Mouse (Mus musculus) thymus, postnatal 4 days (tissue): Measurements from ENCODE around the gene Wfdc5.
"Not testable (repeated sequence)": the region's sequence is repeated elsewhere in the genome, so short reads cannot be mapped to it uniquely, and the experiment has no call there.

Experiments used
- DNase-seq: peaks from one replicate; pipeline ENCODE4 v3.0.0; 2021

Gene Wfdc5

DNA sequence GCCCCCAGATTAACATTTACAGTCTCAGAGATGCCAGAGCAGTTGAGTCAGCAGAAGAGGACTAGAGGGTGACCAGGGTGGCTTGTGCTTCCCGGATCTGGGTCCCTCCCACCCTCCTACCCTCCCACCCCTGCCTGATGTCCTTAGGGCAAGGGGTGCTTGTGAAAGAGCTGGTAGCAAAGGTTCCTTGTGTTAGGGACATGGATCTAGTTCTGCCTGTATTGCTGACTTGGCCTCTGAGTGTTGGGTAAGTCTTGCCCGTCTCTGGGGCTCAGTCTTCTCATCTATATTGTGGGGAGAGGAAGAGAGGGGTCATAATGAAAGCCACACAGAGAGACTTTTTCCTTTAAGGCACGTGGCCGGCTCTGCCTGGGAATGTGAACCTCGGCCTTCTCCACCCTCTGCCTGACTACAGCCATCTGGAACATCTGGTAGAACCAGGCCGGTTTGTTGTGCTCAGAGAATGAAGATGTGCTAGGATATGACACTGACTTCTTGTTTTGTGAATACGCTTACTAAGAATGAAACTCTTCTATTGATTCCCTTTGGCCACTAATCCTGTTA lies at the start of gene Wfdc5:
Gene Wfdc5, minus strand, starts transcription at position 51 of the 564 bp plus-strand sequence.
- DNase-seq: no peak

DNA sequence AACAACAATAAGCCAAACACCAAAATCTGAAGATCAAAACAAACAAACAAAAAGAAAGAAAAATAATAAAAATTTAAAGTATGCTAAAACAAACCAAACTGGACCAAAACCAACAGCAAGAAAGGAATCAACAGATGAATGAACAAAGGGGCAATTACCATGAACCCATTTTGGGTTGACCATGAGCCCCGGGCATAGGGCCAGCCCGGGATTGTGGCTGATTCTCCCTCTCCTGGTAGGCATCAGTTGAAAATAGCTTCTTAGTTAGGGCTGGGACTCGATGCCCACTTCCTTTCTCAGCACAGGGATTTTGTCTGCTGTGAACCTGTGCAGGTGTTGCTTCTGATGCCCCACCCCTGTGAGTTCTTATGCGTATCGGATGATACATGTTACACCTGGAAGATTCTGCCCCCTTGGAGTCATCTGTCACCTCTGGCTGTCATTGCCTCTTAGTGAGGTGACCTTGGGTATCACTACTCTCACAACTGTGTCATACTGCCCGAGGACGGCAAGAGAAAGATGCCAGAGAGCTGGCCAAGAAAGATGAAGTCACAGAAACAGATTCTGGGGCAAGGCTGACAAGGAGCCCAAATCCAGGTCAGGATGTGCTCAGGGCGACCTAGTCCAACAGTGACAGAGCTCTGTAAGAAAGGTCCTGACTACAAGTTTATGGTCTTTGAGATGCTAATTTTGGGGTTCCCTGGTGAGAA lies 46.0 kb upstream of the Wfdc5 start:
- DNase-seq: no peak

DNA sequence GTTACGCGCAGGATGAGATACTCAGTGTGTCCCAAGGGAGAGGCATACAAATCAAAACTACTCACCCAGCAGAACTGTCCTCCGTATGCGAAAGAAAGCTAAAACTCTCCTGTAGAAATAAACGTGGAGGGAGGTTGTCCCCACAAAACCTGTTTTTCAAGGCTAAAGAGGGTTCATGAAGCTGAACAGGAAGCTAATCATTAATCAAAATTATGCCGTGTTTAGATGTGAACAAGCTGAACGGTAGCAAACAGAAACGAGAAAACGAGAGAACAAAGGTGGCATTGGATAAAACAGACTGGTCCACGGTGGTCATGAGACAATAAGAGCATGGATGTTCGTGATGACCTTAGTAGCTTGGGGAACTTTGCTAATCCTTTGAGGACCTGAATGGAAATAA lies 39.0 kb upstream of the Wfdc5 start, which contains the start of gene Wfdc15b:
Gene Wfdc15b, minus strand, starts transcription at position 139 of the 400 bp plus-strand sequence.
- no peak for DNase-seq

- no peak for DNase-seq
Observed at GRCm38 (mm10) chr2:164219295-164219694, 36.8 kb upstream of the Wfdc5 start.

- no peak for DNase-seq
Observed at GRCm38 (mm10) chr2:164212711-164213110, 30.2 kb upstream of the Wfdc5 start.

- no peak for DNase-seq
Observed at GRCm38 (mm10) chr2:164210892-164211291, 28.4 kb upstream of the Wfdc5 start.

- no peak for DNase-seq
Observed at GRCm38 (mm10) chr2:164206676-164207075, 24.1 kb upstream of the Wfdc5 start.

DNA sequence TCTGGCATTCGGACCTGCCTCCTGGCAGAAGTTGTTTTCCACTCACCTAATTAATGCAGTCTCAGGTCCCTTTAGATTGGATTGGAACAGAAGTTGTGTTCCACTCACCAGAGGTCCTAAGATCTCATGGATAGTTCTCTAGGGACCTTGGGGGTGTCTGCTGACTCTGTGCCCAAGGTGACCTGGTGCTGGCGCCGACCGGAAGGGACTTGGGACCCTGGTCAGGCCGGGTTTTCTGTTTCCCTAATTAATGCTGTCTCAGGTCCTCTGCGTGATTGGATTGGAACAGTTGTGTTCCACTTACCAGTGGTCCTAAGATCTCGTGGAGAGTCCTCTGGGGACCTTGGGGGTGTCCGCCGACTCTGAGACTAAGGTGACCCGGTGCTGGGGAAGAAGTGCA lies 23.5 kb upstream of the Wfdc5 start:
- DNase-seq: not testable (repeated sequence)

DNA sequence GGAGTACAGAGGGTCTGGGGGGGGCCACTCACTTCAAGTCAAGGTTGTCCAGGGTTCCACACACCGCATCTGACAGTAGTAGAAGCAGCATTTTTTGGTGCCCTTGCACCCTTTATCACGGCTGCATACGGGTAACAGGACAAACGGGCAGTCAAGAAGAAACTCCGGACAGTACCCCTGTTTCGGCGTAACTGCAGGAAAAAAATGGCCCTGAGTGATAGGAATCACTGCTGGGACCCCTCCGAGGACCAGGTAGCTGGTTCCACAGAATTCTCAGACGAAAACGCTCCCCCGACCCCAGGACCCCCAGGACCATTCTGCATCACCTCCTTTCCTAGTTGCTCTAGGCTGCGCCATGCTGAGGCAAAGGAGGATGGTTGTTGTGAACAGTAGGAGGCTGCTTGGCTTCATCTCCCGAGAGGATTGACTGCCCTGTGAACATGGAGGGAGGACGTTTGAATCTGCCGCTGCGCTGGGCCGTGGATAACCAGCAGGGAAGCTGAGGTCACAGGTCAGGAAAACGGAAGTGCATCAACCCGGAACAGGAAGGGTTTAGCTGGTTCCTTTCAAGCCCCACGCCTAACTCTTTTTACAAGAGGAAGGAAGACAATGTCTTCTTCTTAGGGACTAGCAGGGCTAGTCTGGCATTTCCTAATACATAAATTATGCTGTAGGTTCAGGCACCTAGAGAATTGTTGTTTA lies 17.2 kb upstream of the Wfdc5 start, which contains the start of gene Wfdc15a:
Gene Wfdc15a, minus strand, starts transcription at position 505 of the 702 bp plus-strand sequence.
- DNase-seq: no peak

DNA sequence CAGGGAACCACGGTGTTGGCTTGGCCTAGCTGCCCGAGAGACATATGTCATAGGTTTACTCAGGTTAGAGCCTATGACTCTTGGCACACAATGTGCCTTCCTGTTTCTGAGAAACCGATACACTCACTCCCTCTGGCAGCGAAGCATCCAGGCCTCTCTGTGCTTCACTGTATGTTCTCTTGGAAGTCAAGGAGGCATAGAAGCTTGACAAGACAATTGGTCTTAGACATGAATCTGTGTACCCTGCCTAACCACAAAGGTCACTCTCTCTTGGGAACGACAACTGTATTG lies 14.1 kb upstream of the Wfdc5 start:
- no peak for DNase-seq

- DNase-seq: no peak
Observed at GRCm38 (mm10) chr2:164195971-164196699, 13.6 kb upstream of the Wfdc5 start.

DNA sequence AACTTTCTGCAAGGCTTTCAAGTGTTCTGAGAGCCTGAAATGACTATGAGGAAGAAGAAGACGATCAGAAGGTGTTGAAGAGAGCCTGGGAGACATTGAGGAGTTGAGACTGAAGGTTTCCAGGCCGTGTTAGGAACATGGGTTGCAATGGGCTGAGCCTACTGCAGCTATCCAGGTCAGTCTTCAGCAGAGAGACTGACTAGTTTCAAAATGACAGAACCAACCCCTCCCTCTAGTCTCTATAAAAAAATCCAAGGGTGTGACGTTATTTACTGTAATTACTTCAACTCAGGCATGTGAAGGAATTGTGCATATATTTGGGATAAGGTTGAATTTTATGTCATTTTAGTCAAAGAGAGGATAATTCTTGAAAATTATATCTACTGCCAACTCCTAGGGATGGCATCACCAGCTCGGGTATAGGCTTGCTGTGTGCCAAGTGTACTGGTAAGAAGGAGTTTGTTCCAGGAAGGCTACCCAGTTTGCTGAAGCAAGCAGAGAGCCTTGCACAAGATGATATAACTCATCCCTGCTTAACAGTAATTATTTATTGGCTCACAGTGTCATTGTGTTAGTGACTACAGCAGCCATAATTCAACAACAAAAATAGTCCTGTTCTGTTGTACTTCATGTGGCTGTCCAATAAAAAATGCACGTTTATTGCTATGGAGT lies 12.6 kb upstream of the Wfdc5 start:
- DNase-seq: no peak

DNA sequence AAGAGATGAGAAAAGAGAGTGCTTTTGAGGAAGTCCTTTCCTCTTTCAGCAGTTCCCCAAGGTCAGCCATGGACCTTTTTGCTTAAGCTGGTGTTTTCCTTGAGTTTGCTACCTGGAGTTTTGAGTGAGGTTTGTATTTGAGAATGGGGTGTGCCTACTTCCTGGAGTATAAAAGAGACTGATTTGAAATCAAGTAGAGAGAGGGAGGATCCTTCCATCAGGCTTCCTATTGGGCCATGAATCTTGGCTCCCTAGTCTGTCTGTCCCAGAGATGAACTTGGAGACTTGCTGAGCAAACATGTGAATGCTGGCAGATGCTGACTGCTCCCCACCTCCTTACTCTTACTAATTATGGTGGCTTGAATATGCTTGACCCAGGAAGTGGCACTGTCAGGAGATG lies 9.7 kb upstream of the Wfdc5 start:
- DNase-seq: no peak

GRCm38 (mm10) chr2:164190576-164190975 lies 8.0 kb upstream of the Wfdc5 start, which contains the start of gene Wfdc12:
Gene Wfdc12 (minus strand): TSS chr2:164190608.
- no peak for DNase-seq

GRCm38 (mm10) chr2:164188722-164189121 lies 6.2 kb upstream of the Wfdc5 start:
- DNase-seq: peak; percentile 44

- DNase-seq: no peak
Observed at GRCm38 (mm10) chr2:164184145-164184719, 1.7 kb upstream of the Wfdc5 start.

DNA sequence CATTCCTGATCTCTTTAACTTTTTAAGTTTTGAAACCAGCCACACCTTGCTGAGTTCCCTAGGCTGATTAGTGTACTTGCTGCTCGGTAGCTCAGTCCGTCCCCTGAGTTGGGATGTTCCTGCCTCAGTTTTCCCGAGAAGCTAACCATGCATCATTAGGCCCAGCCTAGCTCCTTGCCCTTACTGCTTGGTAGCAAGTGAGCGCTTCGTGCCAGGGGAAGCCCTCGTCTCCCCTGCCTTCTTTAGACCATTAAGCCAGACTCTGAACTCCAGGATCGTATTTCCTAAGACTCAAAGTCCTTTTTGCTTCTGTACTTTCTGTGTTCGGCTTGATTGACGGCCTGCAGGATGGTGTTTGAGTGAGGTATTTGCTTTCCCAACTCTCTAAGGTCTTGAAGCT lies 798 bp upstream of the Wfdc5 start:
- no peak for DNase-seq

DNA sequence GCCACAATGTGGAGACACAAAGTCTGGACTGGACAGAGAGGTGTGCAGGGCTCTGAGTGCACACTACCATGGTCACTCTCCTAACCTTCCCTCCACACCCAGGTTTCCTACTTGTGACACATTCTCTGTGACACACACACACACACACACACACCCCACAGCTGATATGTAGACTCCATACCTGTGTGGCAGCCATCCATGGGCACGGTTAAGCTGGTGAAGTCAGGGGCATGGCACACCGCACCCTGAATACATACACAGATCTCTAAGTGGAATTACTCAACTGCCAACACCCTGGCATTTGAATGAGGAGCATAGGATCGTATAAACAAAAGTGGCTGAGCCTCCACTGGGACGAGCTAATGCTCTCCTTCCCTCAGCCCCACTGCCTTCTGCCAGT lies 1.8 kb downstream of the Wfdc5 start:
- no peak for DNase-seq

DNA sequence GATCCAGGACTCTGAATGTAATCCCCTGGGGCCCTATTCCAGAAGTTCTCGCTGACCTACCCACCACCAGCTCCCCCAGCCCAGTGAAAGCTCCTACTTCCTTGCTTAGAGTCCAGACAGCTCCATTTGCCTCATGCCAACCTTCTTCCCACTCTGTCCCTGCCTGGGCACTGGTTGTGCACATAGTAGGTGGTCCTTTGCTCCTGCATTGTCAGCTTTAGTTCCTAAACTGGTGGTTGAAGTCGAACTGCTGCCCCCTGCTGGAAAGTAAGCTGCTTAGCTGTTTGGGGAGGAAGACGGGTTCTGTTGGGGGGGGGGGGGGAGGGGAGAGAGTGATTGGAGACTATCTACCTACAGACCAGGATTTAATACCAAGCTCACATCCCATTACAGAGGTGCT lies 2.4 kb downstream of the Wfdc5 start:
- peak; percentile 68 for DNase-seq

DNA sequence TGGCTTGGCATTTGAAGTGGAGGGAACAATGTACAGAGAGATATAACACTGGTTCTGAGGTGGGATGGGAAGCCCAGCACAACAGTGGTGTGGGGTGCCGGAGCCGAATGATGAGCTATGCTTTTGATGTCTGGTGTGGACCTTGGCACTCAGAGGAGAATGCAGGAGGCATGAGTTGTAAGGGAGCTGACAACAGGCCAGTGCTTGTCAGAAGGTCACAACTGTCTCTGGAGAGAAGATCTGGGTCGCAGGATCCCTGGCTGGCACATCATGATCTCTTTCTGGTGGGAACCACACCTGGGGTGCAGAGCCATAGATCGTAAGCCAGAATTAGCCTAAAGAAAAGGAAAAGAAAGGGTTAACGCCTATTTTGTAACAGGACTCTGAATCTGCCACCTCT lies 4.7 kb downstream of the Wfdc5 start:
- DNase-seq: no peak

GRCm38 (mm10) chr2:164175850-164176249 lies 6.7 kb downstream of the Wfdc5 start:
- no peak for DNase-seq

DNA sequence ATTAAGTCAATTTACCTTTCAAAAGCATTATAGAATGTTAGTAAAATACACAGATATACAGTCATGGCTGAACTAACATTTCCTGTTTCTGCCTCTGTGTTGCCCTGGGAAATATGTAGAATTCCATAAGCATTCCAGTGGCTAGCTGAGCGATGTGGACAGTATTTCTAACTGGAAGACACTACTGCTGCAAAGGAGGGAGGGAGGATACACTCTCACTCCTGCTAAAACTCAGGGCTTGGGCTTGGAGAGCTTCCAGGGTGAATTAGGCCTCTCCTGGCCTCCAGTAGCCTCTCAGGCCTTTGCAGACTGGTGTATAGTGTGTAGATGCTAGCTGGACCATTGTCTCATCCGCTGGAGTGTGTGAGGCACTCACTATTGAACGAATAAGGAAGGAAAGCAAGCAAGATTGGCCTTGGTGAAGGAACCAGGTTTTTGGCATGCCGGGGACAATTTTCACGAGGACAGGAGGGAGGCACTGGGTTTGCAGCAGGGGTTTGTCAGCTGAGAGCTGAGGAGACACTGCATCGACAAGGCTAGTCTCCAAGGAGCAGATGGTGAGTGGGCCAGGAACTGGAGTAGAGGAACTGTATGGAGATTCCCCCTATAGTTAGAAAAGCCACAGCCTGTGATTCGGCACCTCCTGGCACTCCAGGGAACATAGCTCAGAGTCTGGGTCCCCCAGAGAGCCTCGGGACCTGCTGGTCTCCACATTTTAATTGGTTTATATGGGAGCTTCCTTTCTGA lies 7.7 kb downstream of the Wfdc5 start:
- no peak for DNase-seq
